Mouse (Mus musculus): ENCODE measurements around the gene Olfr700. TPM values are rescaled to one million over a fixed set of nuclear protein-coding genes. Genes with fewer than 3 reads are reported as not detected.
"Not testable (repeated sequence)": the region's sequence is repeated elsewhere in the genome, so short reads cannot be mapped to it uniquely, and the experiment has no call there.

Olfr700 gene
- polyA plus RNA-seq, 1 experiment, result not detected

- no peaks in the 10 kb centered on the region for H3K36me3 ChIP-seq (ENCODE audit: control insufficient read depth, insufficient read depth, low read length)
- DNase-seq (ENCODE audit: low read depth in 1 of 2, low spot score in 2 of 2), result peak in 1 of 2 experiments; percentile 8
- no peak for TF ChIP-seq POLR2A (IDR thresholded peaks at IDR 0.05; ENCODE audit: low read depth, low read length)
- no peak for TF ChIP-seq CTCF (IDR thresholded peaks at IDR 0.05; ENCODE audit: extremely low read depth, insufficient read depth, insufficient read length, insufficient replicate concordance)
- no peaks in the 10 kb centered on the region for H3K27me3 ChIP-seq (ENCODE audit: control insufficient read depth, insufficient read depth, low read length)
- no peak overlapping the region for H3K27ac ChIP-seq (ENCODE audit: insufficient read depth, low read length)
- H3K4me3 ChIP-seq (ENCODE audit: extremely low read depth, insufficient read depth, insufficient read length), result no peak overlapping the region
- no peaks in the 10 kb centered on the region for H3K4me1 ChIP-seq (ENCODE audit: control insufficient read depth, insufficient read depth, insufficient read length)
Observed at GRCm38 (mm10) chr7:106788330-106788729, 20.3 kb downstream of the Olfr700 start.

GRCm38 (mm10) chr7:106761008-106761407 is 47.6 kb downstream of the Olfr700 start:
- not testable (repeated sequence) for H3K4me3 ChIP-seq (ENCODE audit: extremely low read depth, insufficient read depth, insufficient read length); DNase-seq (ENCODE audit: low read depth in 1 of 2, low spot score in 2 of 2); H3K4me1 ChIP-seq (ENCODE audit: control insufficient read depth, insufficient read depth, insufficient read length); H3K27me3 ChIP-seq (ENCODE audit: control insufficient read depth, insufficient read depth, low read length); H3K27ac ChIP-seq (ENCODE audit: insufficient read depth, low read length); H3K36me3 ChIP-seq (ENCODE audit: control insufficient read depth, insufficient read depth, low read length)
- WGBS, result 96% methylated on average over 2 of the region's 2 CpGs

GRCm38 (mm10) chr7:106758800-106759199 is 49.8 kb downstream of the Olfr700 start:
- no peak overlapping the region for H3K4me3 ChIP-seq (ENCODE audit: extremely low read depth, insufficient read depth, insufficient read length)
- H3K27me3 ChIP-seq (ENCODE audit: control insufficient read depth, insufficient read depth, low read length), result no peaks in the 10 kb centered on the region
- H3K4me1 ChIP-seq (ENCODE audit: control insufficient read depth, insufficient read depth, insufficient read length), result no peaks in the 10 kb centered on the region
- 50% methylated on average over 2 of the region's 2 CpGs for WGBS
- no peaks in the 10 kb centered on the region for H3K36me3 ChIP-seq (ENCODE audit: control insufficient read depth, insufficient read depth, low read length)
- H3K27ac ChIP-seq (ENCODE audit: insufficient read depth, low read length), result no peak overlapping the region
- TF ChIP-seq POLR2A (IDR thresholded peaks at IDR 0.05; ENCODE audit: low read depth, low read length) (no peak), CTCF (IDR thresholded peaks at IDR 0.05; ENCODE audit: extremely low read depth, insufficient read depth, insufficient read length, insufficient replicate concordance) (no peak)
- no peak for DNase-seq (ENCODE audit: low read depth in 1 of 2, low spot score in 2 of 2)

Other genes starting within 250 kb of the Olfr700 start
- not detected in 2 replicates for gene Olfr693, start 128.2 kb downstream of the Olfr700 start, polyA plus RNA-seq (2012; rRNA removed)
- not detected in 2 replicates for gene Olfr694, start 117.0 kb downstream of the Olfr700 start, polyA plus RNA-seq (2012; rRNA removed)
- gene Olfr695, start 92.4 kb downstream of the Olfr700 start, polyA plus RNA-seq (2012; rRNA removed), result not detected in 2 replicates
- gene Olfr697, start 66.4 kb downstream of the Olfr700 start, polyA plus RNA-seq (2012; rRNA removed), result not detected in 2 replicates
- gene Olfr698, start 53.4 kb downstream of the Olfr700 start, polyA plus RNA-seq (2012; rRNA removed), result not detected in 2 replicates
- not detected in 2 replicates for gene Olfr699, start 15.6 kb downstream of the Olfr700 start, polyA plus RNA-seq (2012; rRNA removed)
- not detected in 2 replicates for gene Olfr701, start 5.3 kb upstream of the Olfr700 start, polyA plus RNA-seq (2012; rRNA removed)
- gene Olfr702, start 25.1 kb upstream of the Olfr700 start, polyA plus RNA-seq (2012; rRNA removed), result not detected in 2 replicates
- not detected in 2 replicates for gene Olfr703, start 34.5 kb upstream of the Olfr700 start, polyA plus RNA-seq (2012; rRNA removed)
- not detected in 2 replicates for gene Olfr704, start 54.4 kb upstream of the Olfr700 start, polyA plus RNA-seq (2012; rRNA removed)
- gene Olfr705, start 68.1 kb upstream of the Olfr700 start, polyA plus RNA-seq (2012; rRNA removed), result not detected in 2 replicates
- not detected in 2 replicates for gene Olfr706, start 79.3 kb upstream of the Olfr700 start, polyA plus RNA-seq (2012; rRNA removed)
- not detected in 2 replicates for gene Olfr707, start 92.4 kb upstream of the Olfr700 start, polyA plus RNA-seq (2012; rRNA removed)
- not detected in 2 replicates for gene Olfr1532-ps1, start 99.2 kb upstream of the Olfr700 start, polyA plus RNA-seq (2012; rRNA removed)
- not detected in 2 replicates for gene Olfr709-ps1, start 123.4 kb upstream of the Olfr700 start, polyA plus RNA-seq (2012; rRNA removed)
- not detected in 2 replicates for gene Olfr710, start 139.5 kb upstream of the Olfr700 start, polyA plus RNA-seq (2012; rRNA removed)
- not detected in 2 replicates for gene Olfr6, start 155.1 kb upstream of the Olfr700 start, polyA plus RNA-seq (2012; rRNA removed)
- gene Olfr711, start 166.6 kb upstream of the Olfr700 start, polyA plus RNA-seq (2012; rRNA removed), result not detected in 2 replicates
- not detected in 2 replicates for gene Olfr2, start 197.2 kb upstream of the Olfr700 start, polyA plus RNA-seq (2012; rRNA removed)
- not detected in 2 replicates for gene Olfr713, start 222.3 kb upstream of the Olfr700 start, polyA plus RNA-seq (2012; rRNA removed)